Mouse (Mus musculus) hindbrain, embryonic 13.5 days (tissue): ENCODE measurements at regions not wholly inside any gene's neighbourhood (a gene's known extent, or its start where the extent isn't known, plus 50 kb on each side); places are given as distances from the start of the nearest gene placed in this dataset.

Experiments used
- ATAC-seq: fragments of 200-750 bp; cut with Nextera tagmentation; 2 replicates; pipeline ENCODE4 v1.8.0; 2017; ENCODE audit warnings: moderate TSS enrichment; ENCODE audit not compliant: low FRiP score
- H3K27ac ChIP-seq: fragments of 300-500 bp; sonication (generic); 2 replicates; pipeline ENCODE4 v1.5.1; 2015; ENCODE audit warnings: inconsistent platforms, mild to moderate bottlenecking, moderate library complexity
- H3K27me3 ChIP-seq: fragments of 300-500 bp; sonication (generic); 2 replicates; pipeline ENCODE4 v1.6.1; 2015; ENCODE audit warnings: mild to moderate bottlenecking, inconsistent platforms
- H3K36me3 ChIP-seq: fragments of 300-500 bp; sonication (generic); 2 replicates; pipeline ENCODE4 v1.6.1; 2015; ENCODE audit warnings: mild to moderate bottlenecking, inconsistent platforms
- H3K4me1 ChIP-seq: fragments of 300-500 bp; sonication (generic); replicated peaks from 2 replicates; pipeline ENCODE4 v1.6.1; 2015; ENCODE audit warnings: inconsistent platforms
- H3K4me2 ChIP-seq: fragments of 300-500 bp; sonication (generic); 2 replicates; pipeline ENCODE4 v1.6.1; 2015; ENCODE audit warnings: inconsistent platforms, mild to moderate bottlenecking, moderate library complexity
- H3K4me3 ChIP-seq: fragments of 300-500 bp; sonication (generic); 2 replicates; pipeline ENCODE4 v1.5.1; 2015; ENCODE audit warnings: mild to moderate bottlenecking, inconsistent platforms
- H3K9ac ChIP-seq: fragments of 300-500 bp; sonication (generic); 2 replicates; pipeline ENCODE4 v1.6.1; 2015; ENCODE audit warnings: mild to moderate bottlenecking, inconsistent platforms
- H3K9me3 ChIP-seq: fragments of 300-500 bp; sonication (generic); 2 replicates; pipeline ENCODE4 v1.6.1; 2016; ENCODE audit warnings: inconsistent platforms
- WGBS: fragments of 180-500 bp; shearing (Covaris S2); methylation state at CpG from one replicate; pipeline ENCODE4 v1.1.7; 2015; 5-methylcytosine and 5-hydroxymethylcytosine counted together

- Histone ChIP-seq H3K9ac (no peak overlapping the region), H3K36me3 (no peaks in the 10 kb centered on the region), H3K4me3 (no peak overlapping the region), H3K4me2 (no peak overlapping the region), H3K27ac (0 out of 2 replicates have a peak overlapping the region, but pooled peaks have one; percentile 31), H3K9me3 (no peaks in the 10 kb centered on the region), H3K27me3 (no peaks in the 10 kb centered on the region), H3K4me1 (peaks cover 12% of the 10 kb centered on the region)
- peak; percentile 74 for ATAC-seq
- 72% methylated on average over 10 of the region's 10 CpGs for WGBS
Observed at GRCm38 (mm10) chr1:33395733-33396132, 273.9 kb downstream of the Prim2 start.

GRCm38 (mm10) chr1:33394989-33395594, 274.5 kb downstream of the Prim2 start:
- Histone ChIP-seq H3K9ac (no peak overlapping the region), H3K4me3 (no peak overlapping the region), H3K27ac (peak overlapping the region; percentile 48; the same call in 1 of the 2 replicates), H3K4me2 (no peak overlapping the region), H3K4me1 (peaks cover 12% of the 10 kb centered on the region), H3K36me3 (no peaks in the 10 kb centered on the region), H3K27me3 (no peaks in the 10 kb centered on the region), H3K9me3 (no peaks in the 10 kb centered on the region)
- ATAC-seq = no peak
- WGBS = 72% methylated on average over 5 of the region's 5 CpGs

- WGBS = 70% methylated on average over 7 of the region's 7 CpGs
- no peaks in the 10 kb centered on the region for H3K36me3 ChIP-seq
Observed at GRCm38 (mm10) chr1:33370796-33371195, 298.8 kb downstream of the Prim2 start.

GRCm38 (mm10) chr1:33362688-33363426, 306.7 kb downstream of the Prim2 start:
- Histone ChIP-seq H3K4me3 (no peak overlapping the region), H3K36me3 (no peaks in the 10 kb centered on the region), H3K9ac (no peak overlapping the region), H3K27ac (no peak overlapping the region), H3K9me3 (no peaks in the 10 kb centered on the region), H3K4me1 (no peaks in the 10 kb centered on the region), H3K27me3 (no peaks in the 10 kb centered on the region), H3K4me2 (no peak overlapping the region)
- WGBS = 59% methylated on average over 13 of the region's 13 CpGs
- ATAC-seq = no peak

More at GRCm38 (mm10) chr1:33370796-33371195, 298.8 kb downstream of the Prim2 start:
- Histone ChIP-seq H3K27ac (no peak overlapping the region), H3K9ac (no peak overlapping the region), H3K9me3 (no peaks in the 10 kb centered on the region), H3K4me3 (no peak overlapping the region), H3K27me3 (no peaks in the 10 kb centered on the region), H3K4me1 (no peaks in the 10 kb centered on the region), H3K4me2 (no peak overlapping the region)
- no peak for ATAC-seq

GRCm38 (mm10) chr1:33334061-33334460, 335.5 kb downstream of the Prim2 start:
- Histone ChIP-seq H3K4me3 (no peak overlapping the region), H3K27ac (no peak overlapping the region), H3K36me3 (no peaks in the 10 kb centered on the region), H3K4me1 (no peaks in the 10 kb centered on the region), H3K9ac (no peak overlapping the region), H3K27me3 (no peaks in the 10 kb centered on the region), H3K4me2 (no peak overlapping the region), H3K9me3 (no peaks in the 10 kb centered on the region)
- ATAC-seq = no peak
- 78% methylated on average over 3 of the region's 3 CpGs for WGBS
